Mouse (Mus musculus): Measurements from ENCODE around the gene Lcat.

DNA sequence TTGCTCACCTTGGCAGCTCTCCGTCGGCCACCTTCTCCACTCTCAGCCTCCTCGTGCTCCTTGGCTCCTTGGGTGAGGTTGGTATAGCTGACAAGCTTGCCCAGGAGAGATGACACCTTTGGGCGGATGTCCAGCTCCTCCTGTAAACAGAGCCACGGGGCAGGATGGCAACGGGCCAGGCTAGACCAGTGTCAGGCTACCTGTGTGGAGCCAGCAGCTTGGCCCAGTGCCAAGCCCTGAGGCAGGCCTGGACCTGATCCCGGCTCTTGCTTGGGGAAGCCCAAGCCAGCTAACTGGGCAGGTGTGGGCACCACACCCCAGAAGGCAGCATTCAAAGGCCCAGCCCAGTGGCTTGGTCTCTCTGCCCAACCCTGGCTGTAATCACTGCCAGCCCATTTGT, 16.2 kb upstream of the Lcat start:
- no peak for TF ChIP-seq CTCF (IDR thresholded peaks at IDR 0.05; ENCODE audit: low read depth, low read length)
- no peak for TF ChIP-seq TAL1 (conservative IDR thresholded peaks at IDR 0.05; ENCODE audit: low read depth, low read length)
- TF ChIP-seq POLR2AphosphoS5 (IDR thresholded peaks at IDR 0.05; ENCODE audit: insufficient replicate concordance, low read depth, low read length): no peak
- TF ChIP-seq GATA1 (IDR thresholded peaks at IDR 0.05; ENCODE audit: borderline replicate concordance, low read length): no peak
